Mouse (Mus musculus) urinary bladder, adult 18-20 months (tissue): ENCODE results near the gene Mdm1.
"Not testable (repeated sequence)": the region's sequence is repeated elsewhere in the genome, so short reads cannot be mapped to it uniquely, and the experiment has no call there.

Experiments
- DNase-seq, 2 experiments: peaks; one replicate each; pipeline ENCODE4 v3.0.0; 2022; ENCODE audit warnings: low spot score in 2 of 2, mixed read lengths in 2 of 2

Gene Mdm1

DNA sequence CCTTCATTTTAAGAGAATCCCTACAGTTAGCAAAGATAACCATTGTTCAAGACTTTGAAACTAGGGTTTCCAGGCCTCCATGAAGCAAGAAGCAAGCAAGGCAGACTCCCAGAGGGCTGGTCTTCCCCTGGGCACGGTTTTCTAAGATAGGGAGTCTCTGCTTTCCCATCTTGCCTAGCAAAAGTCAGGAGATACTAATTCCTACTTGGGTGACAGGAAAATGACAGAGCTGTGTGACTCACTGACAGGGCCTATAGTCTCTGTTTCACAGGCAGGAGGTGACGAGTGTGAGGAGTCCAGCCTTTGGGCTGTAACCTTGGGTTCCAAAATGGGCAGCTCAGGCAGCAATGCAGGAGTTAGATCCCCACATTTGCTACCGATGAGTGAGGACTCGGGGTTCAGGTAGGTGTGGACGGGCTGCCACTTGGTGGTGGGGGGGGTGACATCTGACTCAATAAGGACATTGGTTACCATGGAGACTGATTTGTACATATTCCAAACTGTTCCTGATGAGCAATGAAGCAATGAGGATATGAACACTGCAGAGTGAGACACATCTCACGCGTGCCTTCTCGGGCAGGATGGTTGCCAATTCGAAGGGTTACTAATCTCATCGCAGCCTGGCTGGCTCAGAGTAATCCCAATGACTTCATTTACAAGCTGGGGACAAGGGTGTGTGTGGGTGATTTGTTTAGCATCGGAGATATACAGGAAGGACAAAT is 19.0 kb upstream of the Mdm1 start:
- no peak for DNase-seq

DNA sequence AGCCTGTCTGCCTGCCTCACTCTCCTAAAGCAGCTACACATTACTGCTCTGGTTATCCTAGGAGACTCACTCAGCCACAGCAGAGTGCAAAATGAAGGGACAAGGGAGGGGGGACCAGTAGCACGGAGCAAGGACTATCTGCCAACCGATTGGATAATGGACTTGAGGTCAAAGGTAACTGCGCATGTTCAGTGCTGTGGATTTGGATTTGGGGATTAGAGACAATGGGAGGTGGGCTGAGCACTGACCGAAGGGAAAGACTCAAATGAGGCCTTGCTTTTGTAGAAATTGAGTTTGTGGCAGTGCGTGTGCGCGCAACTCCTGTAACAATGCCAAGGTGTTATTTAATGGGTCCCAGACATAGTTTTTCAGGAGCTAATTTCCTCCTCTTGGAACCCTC is 16.4 kb upstream of the Mdm1 start:
- no peak for DNase-seq

DNA sequence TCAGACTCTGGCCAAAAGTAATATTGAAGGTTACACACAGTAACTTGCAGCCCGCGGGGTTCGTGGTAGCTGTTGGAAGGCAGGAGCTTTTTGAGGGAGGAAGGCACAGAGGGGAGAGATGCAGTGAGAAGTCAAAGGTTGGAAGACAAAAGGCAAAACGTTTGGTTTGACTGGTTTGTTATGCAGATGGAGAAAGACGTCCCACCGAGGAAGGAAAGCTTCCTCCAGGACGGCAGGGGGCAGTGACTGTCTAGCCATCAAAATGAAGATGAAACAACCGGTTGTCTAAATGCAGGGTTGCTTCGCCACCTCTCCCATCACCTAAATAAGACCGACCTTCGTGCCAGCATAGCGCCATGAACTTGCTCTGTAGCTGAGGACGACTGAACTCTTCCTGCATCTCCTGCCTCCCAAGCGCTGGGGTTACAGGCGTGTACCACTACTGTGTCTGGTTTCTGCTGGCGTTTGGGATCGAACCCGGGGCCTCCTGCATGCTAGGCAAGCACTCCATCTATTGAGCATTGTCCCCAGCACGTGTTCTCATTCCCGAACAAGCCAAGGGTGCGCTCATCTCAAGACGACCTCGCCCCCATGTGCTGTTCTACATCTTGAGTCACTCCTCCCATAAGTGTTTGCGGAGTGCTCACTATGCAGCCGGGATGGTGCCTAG is 15.7 kb upstream of the Mdm1 start:
- DNase-seq, result no peak

DNA sequence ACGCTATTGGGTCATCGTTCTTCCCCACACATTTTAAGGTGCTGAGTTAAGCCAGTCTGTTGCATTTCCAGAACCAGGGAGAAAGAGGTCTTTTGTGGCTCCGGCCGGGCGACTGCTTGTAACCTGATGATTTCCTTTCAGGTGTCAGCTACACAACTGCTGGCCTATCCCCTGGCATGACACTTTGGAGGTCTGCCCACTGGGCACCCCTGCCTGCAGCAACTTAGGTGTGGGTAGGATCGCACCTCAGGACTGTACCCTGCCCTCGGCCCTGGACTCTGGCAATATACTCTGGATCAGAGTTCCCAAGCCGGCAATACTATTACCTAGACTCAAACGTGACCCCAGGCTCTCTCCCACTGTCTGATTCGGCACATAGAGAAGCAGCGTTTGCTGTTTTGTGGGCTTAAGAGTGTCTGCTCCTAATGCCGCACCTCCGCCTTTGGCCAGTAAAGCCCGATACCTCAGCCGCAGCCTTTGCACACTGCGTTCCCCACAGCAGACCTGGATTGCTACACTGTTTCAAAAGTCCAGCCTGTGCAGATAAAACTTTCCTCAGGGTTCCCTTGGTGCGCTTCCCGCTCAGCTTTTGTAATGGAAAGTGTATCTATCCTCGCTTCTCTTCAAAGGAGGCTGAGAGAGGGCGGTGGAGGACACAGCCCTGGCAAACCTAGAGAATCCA is 12.5 kb upstream of the Mdm1 start:
- DNase-seq, result no peak

DNA sequence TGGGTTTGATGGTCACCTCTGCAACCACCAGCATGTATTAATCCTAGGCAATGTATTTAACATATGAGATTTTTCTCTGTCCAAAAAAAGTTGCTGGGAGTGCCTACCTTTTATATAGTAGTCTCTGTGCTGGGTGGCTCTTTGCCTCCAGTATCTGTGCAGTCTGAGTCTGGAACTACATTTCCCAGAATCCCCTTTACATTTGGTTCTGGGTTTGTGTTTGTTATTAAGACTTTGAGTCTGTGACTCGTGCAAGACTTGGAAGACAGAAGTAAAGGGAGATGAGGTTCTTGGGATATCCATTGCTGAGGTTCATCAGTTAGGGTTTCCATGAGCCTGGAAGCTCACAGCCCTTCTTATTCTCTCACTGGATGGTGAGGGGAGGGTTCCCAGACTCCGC is 11.6 kb upstream of the Mdm1 start:
- no peak for DNase-seq

DNA sequence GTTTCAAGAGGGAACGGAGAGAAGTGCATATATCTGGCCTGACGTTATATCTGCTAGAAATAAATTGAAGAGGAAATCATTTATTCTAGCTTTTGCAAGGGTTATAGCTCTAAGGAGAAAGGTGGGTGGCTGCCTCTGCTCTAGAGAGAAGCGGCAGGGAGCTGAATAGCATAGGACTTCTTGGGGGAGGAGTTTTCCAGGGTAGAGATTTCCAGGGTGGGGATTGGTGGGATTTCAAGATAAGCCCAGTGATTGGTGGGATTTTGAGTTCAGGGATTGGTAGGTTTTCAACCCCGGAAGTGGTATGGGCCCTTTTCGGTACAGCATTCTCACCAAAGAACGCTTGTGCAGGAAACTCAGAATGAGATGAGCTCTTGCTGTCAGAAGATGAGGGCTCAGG is 8.6 kb upstream of the Mdm1 start:
- no peak for DNase-seq

DNA sequence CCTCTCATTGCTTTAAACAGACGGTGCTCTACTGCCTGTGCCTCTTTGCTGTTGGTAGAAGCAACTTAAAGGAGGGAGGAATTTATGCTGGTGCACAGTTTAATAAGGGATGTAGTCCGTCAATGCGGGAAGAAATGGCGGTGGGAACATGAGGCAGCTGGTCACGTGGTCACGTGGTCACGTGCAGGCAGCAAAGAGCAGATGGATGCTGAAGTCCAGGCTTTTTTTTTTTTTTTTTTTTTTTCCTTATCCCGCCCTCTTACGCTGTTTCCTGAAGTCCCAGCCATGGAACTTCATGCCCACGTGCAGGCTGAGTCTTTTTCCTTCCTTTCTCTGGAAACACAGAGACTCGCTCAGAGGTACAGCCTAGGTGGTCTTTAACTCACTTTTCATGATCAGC is 3.1 kb upstream of the Mdm1 start:
- DNase-seq, result no peak

DNA sequence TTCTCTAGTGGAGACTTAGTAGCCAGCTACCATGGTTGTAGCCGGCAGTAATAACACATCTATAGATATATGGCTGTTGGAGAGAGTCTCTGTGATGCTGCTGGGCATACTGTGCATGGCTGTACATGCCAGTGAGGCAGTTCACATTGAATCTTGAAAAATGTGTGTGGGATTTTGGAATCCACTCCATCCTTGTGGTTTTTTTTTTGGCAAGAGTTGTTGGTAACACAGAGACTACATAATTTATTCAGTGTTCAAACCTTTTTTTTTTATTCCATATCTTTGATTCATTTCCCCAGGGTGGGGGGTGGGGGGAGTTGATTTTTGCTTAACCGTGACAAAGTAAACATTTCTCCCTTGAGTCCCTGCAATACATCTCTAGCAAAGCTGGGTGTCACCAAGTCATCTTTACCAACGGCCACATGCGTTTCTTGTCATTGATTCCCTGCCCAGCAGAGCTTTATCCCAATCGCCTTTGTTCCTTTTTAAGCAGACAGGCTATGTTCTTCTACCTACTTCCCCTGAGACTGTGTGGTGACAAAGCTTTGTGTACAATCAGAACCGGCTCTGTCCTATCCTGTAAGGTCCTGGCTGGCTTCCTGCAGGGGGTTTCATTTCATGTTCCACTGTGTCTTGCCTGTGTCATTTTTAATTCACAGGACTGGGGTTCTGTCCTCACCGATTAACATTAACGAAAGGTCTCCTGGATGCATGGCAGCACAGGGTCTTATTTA is 1.6 kb upstream of the Mdm1 start:
- DNase-seq, result no peak

DNA sequence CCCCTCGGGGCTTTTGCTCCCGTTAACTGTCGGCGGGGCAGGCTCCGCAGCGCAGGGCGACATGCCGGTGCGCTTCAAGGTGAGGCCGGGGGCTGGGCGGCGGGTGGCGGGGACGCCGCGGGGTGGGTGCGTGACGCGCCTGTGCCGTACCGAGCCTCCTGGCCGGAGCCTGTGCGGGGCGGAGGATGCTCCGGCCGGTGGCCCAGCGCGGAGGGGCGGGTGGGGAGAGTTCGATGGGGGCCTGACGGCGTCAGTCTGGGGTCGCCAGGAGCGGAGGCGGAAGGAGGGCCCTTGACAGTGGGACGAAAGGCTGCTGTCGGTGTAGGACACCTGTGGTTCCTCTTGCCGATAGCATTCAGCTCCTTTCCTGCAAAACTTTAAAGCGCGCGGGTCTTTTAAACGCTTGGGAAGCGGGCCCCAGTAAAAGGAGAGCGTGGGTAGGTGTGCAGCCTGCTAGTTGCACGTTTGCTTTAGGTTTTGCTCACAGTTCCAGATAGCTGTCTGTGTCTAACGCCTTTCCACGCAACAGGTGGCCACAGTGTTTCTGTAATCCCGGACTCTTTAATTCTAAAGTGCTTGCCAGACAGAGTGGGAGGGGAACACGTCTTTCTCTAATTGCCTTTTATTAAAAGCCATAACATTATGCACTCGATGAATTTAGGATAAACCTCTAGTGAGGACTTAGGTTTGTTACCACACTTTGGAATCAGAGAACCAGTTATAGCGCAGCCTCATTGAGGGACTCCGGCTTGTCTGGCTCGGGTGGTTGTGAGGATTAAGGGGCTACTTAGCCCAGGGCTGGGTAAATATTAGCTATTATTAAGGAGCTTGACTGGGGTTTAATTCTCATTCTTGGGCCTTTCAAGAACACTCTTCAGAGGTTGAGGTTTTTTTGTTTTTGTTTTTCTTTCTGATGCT is 532 bp downstream of the Mdm1 start:
- DNase-seq, result no peak

DNA sequence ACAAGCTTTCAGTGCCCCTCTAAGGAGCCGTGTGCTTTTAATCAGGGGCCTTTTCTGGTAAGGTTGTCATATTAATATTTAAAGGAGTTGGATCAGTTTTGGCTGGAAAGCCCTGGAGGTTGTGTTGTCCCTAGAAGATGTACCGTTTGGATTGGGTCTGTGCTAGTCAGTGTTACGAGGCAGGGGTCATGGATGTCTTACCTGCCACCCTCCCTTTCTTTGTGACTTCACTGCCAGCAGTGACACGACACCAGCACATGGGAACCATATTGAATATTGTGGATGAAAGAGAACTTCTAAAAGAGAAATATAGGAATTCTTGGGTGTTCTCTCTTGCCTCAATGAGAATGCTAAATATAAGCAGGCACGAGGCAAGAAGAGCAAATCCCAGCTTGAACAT is 7.8 kb downstream of the Mdm1 start:
- no peak for DNase-seq

DNA sequence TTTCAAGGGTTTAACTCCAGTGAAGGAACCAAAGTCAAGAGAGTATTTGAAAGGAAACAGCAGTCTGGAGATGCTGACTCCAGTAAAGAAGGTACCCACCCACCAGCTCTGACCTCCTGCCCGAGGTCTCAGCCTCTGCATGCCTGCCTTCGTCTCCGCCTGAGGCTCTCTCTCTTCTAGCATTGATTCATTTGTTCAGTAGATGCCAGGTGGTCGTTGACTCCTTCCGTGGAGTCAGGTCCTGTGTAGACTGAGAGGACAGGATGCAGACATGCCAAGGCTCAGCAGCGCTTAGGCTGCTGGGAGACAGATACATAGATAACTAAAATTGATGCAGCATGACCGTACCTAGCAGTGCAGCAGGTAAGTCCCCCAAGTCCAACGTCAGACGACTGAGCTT is 9.3 kb downstream of the Mdm1 start:
- DNase-seq, result no peak

DNA sequence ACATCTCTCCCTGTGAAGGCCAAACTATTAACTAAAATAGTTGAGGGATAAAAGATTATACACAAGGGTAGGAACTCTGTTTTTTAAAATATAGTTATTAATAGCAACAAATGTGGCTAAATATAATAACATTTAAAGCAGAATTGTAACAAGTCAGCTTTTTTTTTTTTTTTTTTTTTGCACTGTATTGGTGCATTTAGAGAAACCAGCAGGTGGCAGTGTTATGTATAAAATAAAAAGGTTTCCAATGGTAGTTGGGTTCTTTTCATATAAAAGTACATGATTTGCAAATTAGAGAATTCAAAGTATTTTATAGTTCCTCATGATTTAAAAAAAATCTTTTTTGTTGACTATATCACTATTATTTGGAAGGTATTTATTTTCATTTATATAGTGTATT is 14.3 kb downstream of the Mdm1 start:
- DNase-seq, result no peak

DNA sequence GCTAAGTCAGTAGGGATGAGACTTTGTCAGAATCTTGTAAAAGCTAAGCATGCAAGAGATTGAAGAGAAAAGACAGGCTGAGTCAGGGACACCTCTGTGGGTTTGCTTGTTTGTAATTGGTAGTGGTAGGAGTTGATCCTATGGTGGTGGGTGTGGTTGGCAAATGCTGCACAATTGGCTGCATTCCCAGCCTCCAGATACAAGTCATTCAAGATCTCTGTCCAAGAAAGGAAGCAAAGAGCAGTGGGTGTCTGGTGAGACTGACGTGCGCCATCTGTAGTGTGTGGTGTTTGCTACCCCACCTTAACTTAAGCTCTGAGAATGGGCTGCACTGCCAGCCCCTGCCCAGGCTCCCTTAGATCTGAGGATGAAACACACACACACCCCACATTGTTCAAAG is 19.5 kb downstream of the Mdm1 start:
- DNase-seq, result no peak

DNA sequence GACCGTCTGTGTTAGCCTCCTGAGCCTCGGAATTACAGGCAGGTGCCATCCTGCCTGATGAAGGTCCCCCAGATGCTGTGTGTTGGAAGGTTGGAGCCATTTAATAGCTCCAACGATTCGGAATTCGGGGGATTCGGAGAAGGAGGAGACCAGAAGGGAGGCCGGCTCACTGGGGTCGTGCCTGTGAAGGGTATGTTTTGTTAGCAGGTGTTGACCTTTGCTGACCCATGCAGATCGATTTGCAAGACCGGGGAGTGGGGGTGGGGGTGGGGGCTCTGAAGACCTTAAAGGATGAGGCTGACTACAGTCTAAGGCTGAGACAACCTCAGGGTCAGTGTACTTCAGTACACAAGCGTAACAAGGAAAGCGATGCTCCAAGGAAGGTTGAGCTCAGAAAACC is 27.6 kb downstream of the Mdm1 start:
- no peak for DNase-seq

DNA sequence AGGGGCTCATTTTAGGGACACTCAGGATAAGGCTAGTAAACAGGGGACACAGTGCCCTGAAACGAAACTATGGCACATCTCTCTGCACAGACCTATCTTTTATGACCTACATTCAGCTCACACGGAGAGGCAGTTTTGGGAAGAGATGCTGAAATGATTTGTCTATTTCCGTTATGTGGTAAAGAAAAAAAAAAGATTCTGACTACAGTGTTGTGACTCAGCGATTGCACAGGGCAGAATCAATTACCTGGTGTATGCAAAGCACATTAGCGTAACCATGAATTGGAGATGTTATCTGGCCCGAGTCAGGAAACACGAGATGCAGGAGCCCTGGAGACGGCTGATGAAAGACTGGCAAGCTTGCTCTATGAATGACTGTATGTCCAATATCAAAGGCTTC is 30.8 kb downstream of the Mdm1 start:
- no peak for DNase-seq

DNA sequence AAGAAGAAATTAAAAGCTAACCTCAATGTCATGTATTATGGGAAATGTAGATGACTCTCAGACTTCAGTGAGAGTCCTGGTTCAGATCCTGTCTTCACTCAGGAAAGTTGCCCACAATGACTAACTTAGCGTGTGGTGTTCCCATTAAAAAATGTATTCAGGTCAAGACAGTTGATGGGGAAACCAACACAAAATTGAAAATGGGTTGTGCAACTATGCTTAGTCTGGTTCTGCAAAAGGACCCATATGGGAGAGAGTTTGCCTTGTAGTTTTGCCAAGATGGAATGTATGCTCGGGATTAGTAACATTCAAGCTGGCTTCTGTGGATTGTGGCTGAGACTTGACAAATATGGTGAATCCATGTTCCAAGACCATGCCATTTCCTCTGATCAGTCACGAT is 31.3 kb downstream of the Mdm1 start:
- DNase-seq, result no peak

DNA sequence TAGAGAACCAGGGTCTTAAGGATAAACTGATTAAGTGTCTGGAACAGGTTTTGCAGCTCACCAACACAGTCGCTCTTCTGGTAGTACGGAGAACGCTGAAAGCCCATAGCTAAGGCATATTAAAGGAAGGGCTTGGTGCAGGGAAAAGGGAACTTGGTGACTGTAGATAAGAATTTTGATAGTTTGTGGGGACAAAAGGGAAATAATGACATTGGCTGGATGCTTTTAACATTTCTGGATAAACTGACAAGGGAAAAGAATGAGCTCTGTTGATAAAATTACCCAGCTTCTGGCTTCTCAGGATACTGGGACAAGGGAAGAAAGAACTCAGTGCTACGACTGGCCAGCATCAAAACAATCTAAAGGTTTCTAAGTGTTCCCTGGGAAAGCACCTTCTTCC is 33.9 kb downstream of the Mdm1 start:
- DNase-seq, result not testable (repeated sequence)

DNA sequence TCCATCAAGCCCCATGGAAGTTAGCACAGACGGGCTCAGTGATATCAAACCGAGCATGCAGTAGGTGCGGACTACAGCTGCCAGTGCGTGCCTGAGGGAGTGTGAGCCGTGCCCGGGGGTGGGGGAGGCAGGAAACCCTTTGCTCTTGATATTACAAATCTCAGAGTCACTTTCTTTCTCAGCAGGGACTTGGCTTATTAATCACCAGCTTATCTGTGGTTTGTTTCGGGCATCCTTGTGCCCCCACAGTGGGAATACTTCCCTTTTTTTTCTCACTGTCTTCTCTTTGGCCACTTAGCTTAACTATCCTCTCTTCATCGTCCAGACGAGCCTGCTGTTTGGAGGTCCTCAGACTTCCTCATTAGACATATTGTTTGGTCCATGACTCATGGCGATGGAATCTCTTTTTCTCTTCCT is 37.1 kb downstream of the Mdm1 start:
- no peak for DNase-seq

DNA sequence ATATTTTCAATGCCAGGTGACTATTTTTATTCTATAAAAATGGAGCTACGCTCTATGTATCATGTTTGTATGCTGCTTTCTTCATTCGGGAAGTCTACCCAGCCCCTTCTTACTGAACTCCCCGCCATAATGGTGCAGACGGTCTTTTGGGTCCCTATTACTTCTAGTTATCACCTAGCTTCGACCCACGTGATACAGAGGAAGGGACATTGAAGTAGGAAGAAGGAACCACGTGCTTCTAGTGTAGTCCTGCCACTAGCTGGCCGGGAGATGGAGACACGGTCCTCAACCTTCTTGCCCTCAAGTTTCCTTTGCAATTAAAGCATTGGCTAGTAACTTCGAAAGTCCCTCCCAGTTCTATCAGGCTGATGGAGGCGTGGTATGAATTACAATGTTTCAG is 37.7 kb downstream of the Mdm1 start:
- DNase-seq, result no peak

DNA sequence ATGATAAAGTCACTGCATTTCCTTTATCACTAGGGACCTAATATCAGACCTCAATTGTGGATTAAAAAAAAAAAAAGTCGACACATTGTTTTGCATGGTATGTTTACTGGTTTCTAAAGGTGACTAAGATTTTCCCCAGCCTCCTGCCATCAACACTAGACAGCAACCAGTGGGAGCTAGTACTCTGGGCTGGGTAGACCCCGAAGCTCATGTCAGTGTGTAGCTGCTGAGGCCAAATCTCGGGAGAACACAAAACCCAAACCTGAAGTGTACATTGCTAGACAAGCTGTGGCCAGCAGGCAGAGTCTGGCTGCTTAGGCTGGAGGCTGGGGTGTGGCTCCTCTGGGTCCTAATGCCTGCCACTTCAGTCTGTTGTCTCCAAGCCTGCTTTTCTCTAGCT is 53.5 kb downstream of the Mdm1 start:
- not testable (repeated sequence) for DNase-seq

DNA sequence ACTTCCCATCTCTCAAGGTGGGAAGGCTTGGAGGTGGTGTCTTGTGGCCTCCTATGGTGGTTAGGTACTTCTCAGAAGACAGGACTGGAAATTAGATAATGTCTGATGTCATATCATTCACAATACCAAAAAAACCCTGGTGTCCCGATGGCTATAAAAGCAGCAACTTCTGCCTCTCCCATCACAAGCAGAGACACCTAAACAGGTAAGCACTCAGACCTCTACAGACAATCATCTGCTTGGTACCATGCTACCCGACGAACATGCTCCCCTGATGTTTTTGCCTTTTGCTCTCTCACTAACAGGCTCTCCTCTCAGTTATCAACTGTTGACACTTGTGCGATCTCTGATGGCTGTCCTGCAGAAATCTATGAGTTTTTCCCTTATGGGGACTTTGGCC is 63.0 kb downstream of the Mdm1 start, which contains the start of gene Il22:
Gene Il22 (plus strand): TSS at position 301 of the 400 bp plus-strand sequence.
- no peak for DNase-seq
